Mouse (Mus musculus): ENCODE results near the gene Atp6v0e2.
A peak's percentile ranks its signal among the peaks of the same experiment; 100 is the strongest.

Atp6v0e2 gene

DNA sequence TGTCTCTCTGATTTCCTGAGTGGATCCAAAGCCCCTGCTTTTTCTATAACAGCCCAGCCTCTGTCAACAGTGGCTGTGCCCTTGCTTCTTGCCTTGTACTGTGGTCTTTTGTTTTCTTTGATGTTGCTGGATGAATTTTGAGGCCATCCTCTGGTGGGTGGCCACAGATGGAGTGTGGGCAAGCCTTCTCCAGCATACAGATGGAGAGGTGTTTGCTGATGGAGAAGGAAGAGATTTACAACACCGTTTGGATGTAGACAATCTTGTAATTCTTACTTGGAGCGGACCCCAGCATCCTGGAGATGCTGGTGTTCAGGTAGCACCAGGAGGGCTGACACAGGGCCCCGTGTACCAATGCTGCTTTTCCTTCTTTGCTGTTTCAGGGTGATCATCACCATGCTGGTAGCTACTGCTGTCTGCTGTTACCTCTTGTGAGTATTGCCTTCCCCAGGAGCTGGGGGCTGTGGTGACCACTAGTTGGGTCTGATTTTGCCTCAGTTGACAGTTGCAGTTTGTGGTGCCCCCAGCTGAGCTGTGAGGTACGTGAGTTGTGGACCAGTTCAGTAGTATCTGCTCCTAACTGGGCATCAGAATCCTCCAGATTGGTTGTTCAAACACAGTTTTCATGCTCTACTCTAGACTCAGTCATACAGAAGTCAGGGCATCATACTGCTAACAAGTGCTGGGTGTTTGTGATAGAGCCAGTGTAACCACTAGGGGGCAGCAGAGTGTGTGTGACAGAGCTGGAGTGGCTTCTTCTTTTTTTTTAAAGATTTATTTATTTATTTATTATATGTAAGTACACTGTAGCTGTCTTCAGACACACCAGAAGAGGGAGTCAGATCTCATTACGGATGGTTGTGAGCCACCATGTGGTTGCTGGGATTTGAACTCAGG, 1.7 kb downstream of the Atp6v0e2 start:
- no peak for DNase-seq (ENCODE audit: extremely low read depth, insufficient read length, low spot score)

DNA sequence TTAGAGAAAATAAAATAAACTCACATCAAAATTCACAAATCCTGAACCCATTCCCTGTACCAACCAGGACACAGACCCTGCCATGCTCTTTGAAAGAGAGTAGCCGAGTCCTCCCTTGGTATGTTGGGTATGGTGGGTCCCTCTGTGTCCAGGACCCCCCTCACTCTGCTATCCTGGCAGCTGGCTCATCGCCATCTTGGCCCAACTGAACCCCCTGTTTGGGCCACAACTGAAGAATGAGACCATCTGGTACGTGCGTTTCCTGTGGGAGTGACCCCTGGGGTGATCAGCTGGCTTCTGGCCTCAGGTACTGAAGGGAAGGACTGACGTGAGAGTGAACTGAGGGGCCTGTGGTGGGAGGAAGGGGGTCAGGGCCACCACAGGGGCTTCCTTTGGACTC, 2.4 kb downstream of the Atp6v0e2 start:
- DNase-seq (ENCODE audit: extremely low read depth, insufficient read length, low spot score) = no peak

DNA sequence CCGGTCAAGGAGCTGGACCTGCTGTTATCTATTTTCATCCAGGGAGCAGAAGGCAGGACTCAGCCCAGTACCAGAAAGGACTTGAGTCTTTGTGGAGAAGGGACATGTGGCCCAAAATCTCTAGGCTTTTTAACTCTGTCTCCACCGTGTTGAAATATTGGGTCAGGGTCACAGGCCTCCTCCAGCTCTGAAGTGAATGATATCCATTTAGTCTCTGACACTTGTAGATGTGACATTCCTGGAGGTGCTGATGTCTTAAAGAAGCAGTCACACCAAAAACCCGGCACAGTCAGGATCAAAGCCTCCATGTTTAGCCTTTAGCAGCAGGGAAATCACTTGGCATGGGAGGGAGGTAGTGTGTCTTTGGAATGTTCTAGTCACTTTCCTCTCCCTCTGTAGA, 3.3 kb downstream of the Atp6v0e2 start:
- DNase-seq (ENCODE audit: extremely low read depth, insufficient read length, low spot score) = no peak

DNA sequence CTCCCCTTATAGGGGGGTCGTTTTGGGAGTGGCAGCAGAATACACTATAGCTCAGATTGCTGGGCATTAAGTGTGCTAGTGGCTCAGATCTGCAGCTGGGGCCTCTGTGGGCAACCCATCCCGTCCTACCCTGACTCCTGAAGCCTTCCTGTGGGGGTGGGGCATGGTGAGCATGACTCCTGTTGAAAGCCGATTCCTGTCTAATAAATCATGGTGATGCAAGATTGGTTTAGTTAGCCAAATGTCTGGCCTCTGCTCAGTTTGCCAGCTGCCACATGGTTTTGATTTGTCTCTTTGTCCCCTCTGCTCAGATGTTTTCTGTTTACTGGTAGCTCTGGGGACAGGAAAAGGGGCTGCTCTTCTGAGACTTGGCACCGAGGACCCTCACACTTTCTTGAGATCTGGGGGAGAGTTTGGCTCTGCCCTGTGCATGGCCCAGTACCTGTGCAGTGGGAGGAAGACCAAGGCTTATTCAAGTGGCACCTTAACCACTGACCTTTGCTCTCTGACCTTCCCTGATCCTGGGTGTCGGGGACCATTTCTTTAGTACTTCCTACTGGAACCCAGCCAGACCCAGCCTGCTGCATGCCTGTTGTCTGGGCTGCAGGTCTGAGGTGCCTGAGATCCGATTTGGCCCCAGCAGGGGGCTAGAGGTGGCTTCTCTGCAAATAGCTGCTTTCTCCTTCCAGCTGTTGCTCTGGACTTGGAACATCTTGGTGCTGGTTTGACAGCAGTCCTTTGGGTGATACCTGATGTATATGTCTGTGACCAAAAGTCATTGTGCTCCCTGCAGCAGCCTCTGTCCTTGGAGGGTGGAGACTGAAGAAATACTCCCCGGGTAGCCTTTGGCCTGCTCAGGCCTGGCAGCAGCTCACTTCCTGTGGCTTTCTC, 4.4 kb downstream of the Atp6v0e2 start:
- DNase-seq (ENCODE audit: extremely low read depth, insufficient read length, low spot score) = peak; percentile 53

DNA sequence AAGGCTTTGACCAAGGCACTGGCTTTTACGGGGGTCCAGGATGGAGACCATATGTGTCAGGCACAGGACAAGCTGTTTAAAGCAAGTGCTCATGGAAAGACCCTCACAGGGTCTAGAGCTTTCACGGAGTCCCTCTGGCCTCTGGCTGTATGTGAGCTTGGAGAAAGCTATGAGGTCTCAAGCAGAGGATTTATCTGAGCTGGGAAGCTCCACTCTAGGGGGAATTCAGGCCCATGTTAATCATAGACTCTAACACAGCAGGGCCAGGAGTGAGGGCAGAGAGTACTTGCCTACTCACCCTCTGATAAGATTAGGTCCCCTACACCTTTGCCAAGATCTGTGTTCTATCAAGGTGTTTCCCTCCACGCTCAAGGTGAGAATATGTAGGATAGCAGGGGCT, 5.2 kb downstream of the Atp6v0e2 start:
- DNase-seq (ENCODE audit: extremely low read depth, insufficient read length, low spot score) = no peak

DNA sequence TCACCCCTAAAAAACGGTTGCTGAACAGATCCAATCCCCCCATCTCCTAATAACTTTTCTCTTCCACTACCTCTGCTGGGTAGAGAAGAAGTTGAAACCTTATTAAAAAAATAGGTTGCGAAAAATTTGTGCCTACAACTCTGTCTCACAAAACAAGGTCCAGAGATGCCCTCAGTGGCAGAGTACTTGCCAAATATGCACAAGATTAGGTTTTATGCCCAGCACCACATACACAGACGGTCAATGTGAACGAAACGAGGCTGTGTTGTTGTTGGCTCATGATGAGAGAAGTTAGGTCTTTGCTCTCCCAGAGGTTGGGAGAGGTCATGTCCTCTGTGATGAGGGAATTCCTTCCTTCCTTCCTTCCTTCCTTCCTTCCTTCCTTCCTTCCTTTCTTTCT, 7.8 kb downstream of the Atp6v0e2 start:
- no peak for DNase-seq (ENCODE audit: extremely low read depth, insufficient read length, low spot score)

DNA sequence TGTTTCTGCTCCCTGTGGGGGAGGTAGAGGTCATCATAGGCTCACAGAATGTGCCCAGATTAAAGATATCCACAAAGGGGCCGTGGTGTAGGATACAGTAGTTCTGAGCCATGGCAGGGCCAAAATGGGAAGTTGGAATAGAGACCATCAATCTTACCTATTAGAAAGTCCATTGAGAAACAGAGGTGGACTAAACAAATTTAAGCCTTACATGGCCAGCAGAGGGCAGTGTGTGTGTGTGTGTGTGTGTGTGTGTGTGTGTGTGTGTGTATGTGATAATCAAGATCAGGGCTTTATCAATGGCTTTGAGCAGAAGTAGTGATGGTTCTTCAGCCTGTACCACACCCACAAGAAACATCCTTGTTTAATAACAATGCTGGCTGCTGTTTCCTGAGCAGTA, 8.9 kb downstream of the Atp6v0e2 start:
- DNase-seq (ENCODE audit: extremely low read depth, insufficient read length, low spot score) = peak; percentile 42

DNA sequence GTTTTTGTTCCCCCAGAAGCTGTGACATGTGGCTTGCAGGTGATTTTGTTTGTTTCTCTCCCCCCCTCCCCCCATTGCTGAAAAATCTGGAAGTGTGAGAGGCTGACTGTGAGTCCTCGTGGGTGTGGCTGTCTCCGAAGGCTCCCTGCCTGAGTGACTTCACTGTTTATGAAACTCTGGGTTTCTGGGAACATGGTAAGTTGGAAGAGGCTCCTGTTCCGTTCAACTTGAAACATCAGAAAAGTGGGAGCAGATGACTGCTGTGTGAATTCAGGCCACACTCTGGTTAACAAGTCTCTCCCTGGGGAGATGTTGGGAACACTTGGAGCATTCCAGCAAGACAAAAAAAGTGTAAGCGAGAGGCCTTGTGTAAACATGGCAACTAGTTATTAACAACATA, 9.4 kb downstream of the Atp6v0e2 start:
- no peak for DNase-seq (ENCODE audit: extremely low read depth, insufficient read length, low spot score)

DNA sequence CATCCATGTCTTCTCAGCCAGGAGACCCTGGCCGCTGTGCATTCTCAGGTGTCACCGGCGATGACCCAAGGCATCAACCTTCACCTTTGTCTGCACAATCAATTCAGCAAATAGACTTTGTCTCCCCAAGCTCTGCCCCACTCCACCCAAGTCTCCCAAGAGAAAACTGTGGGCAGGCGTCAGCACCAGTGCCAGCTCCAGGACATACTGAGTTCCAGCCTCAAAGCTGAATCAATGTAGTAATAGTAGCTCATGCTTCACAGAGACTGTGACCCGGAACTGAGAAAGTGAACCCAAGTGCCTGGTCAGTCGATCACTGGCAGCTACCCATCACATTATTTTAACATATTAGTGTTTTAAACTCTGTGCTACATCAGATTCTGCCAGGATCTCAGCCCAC, 10.9 kb downstream of the Atp6v0e2 start:
- no peak for DNase-seq (ENCODE audit: extremely low read depth, insufficient read length, low spot score)

DNA sequence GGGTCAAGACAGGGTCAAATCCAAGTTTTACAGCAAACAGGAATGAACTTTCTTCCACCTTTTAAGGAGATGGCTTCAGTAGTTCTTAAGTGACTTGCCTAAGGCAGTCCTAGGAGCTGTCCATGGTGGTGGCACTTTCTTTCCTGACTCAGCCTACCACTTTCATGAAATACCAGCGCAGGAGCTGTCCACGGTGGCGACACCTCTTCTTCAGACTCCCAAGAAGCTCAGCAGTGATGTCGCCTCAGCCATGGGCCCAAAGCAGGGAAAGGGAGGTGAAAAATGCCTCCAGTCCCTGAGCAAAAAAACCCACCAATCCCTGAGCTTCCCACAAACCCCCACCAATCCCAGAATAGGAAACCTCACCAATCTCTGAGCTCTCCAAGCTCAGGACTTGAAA, 15.5 kb downstream of the Atp6v0e2 start:
- DNase-seq (ENCODE audit: extremely low read depth, insufficient read length, low spot score) = no peak

DNA sequence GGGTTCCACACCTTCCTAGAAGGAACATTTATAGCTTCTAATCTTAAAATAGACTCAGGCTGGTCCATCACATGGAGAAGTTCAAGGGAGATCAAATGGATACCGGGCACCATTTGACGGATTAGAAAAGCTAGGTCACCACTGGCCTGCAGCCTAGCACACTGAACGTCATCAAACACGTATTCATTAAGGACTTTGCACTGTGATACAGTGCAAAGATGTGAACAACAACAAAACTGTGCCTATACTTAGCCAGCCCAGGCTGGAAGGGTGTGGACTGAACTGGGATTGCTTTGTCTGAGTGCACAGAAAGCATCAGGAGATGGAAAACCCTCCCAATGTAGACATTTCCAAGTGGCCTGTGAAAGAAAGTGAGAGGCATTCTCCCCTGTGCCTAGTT, 16.4 kb downstream of the Atp6v0e2 start:
- DNase-seq (ENCODE audit: extremely low read depth, insufficient read length, low spot score) = no peak

DNA sequence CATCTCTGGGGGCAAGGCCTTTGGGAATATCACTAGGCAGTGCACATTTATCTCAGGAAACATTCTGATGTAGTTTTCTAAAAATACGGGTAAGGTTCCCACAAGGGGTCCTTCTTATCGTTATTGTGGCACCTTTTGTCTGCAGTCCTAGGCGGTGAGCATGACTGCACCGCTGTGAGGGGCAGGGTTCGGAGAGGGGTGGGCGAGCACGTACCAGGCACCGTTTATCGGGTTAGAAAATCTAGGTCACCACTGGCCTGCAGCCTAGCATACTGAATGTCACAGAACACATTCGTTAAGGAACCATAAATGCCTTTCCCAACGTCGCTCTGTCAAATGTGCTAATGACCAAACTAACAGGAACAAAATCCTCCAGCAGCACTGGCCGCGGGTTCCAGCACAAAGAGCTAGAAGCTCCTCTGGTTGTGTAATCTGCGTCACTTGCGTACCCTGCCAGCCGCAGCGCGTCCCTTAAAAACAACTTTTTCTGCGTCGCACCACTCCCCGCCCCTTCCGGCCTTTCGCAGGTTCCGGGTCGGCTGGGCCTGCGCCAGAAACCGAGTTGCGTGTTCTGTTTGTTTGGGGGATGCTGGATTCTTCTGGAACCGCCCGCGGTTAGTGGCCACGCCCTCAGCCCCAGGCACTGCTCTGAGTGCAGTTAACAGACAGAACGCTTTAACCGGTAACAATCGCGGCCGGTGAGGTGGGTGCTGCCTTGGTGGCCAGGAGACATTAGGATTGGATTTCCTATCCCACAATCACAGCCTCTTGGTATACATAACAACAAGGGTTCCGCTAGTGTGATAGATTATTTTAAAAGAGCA, 17.1 kb downstream of the Atp6v0e2 start, which contains the start of gene Lrrc61:
Gene Lrrc61 (plus strand): TSS at position 517 of the 824 bp plus-strand sequence.
- DNase-seq (ENCODE audit: extremely low read depth, insufficient read length, low spot score) = peak; percentile 88

DNA sequence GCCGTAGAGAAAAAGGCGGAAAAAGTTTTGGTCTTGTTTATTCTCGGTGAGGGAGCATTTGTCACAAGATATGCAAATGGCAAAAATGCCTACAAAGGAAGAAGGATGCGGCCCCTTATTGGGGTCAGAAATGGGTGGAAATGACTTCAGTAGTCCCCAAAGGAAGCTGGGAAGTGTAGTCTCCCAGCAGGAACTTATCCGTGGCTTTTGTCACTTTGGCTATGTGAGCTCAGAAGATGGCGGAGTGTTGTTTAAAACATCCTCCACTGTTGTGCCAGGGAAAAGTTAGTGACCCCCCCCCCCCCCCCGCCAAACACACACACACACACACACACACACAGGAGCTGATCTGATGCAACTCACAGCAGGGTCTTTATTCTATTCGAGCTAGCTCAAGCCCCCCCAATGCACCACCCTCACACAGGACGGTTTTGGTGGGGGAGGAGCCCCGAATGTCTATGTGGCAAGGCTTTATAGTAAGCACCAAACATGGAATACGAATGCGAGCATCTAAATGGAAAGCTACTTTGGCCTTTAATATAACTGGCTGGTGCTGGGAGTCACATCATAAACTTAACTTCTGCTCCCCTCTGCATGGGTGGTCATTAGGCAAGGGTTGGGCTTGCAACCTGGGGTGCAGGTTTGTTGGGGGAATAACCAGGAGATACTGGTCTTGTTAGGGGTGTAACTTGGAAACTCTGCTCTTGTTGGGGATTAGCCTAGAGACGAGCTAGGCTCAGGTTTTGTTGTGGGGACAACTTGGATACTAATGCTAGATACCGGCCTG, 17.9 kb downstream of the Atp6v0e2 start:
- no peak for DNase-seq (ENCODE audit: extremely low read depth, insufficient read length, low spot score)

DNA sequence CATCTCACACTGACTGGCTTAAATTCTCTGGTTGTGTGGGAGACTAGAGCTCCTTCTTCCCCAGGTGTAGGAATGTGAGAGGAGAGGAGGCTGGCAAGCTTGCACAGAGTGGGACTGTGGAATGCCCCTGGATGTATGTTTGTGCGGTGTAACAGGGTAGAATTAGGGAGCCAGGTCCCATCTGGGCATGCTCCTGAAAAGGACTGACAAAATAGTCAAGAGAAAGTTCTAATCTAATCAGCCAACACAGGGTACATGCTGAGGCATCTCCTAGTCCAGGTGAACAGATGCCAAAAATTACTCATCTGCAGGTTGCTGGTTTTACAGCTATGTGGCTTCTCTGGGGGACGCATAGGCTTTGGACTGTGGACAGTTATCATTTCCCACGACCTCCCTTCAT, 18.5 kb downstream of the Atp6v0e2 start:
- no peak for DNase-seq (ENCODE audit: extremely low read depth, insufficient read length, low spot score)

DNA sequence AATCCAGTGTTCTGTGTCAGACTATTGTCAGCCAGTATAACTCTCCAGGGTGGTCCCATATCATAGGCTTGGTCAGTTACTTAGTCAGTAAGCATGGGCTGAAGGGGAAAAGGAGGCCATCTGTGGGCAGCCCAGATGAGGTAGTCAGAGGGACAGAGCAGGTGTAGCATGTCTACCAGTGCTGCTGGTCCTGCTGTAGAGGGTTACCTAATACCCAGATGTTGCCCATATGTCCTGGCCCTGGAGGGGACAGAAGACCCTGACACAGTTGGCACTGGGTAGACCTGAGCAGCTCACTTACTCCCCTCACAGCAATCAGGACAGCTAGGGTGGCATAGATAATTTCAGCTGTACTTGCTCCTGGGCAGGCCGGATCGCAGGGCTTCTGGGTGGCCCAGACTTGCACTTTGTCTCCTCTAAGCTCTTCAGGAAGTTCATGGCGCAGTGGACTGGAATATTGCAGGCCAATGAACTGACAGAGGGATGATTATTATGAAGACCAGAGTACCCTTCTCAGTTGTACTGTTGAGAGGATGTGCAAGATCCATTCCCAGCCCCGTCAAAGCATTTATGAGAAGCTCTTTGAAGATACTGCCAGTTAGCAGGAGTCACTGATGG, 28.4 kb downstream of the Atp6v0e2 start:
- no peak for DNase-seq (ENCODE audit: extremely low read depth, insufficient read length, low spot score)

DNA sequence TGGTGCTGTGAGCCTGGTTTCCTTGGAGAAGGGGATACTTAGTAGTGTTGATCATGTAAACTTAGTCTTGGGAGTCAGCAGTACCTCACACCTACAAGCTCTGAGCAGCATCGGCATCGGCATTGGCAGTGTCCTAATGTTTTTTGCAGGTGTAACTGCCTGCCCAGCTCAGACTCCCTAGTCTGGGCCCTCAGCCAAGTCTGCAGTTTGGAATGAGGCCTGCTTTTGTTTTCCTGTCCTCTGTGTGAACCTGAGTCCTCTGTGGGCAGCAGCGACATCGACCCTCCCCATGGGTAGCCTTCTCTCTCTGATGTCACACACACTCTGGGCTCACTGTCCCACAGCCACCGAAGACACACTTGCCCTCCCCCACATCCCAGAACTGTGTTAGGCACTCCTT, 28.9 kb downstream of the Atp6v0e2 start:
- DNase-seq (ENCODE audit: extremely low read depth, insufficient read length, low spot score) = no peak

DNA sequence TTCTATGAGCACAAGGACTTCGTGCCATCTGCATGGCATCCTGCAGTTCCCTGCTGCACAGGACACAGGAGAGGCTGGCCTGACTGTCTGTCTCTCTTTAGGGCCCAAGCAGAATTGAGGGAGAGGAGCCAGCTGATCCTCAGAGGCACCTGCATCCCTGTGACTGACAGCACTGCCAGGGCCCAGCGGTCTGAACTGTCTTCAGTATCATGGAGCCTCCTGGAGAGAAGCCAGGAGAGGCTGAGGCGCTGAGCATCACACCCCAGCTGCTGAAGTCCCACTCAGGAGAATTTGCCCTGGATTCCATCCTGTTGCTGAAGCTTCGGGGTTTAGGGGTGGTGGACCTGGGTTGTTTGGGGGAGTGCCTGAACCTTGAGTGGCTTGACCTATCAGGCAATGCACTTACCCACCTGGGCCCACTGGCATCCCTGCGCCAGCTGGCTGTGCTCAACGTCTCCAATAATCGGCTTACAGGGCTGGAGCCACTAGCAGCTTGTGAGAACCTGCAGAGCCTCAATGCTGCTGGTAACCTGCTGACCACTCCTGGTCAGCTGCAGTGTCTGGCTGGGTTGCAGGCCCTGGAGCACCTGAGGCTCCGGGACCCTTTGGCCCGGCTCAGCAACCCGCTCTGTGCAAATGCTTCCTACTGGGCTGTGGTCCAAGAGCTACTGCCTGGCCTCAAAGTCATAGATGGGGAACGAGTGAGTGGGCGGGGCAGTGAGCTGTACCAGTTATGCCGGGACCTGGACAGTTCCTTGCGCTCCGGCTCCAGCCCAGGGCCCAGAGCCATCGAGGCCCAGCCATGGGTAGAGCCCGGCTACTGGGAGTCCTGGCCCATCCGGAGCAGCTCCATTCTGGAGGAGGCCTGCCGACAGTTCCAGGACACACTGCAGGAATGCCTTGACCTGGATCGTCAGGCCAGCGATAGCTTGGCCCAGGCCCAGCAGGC, 30.9 kb downstream of the Atp6v0e2 start:
- DNase-seq (ENCODE audit: extremely low read depth, insufficient read length, low spot score) = peak; percentile 41

DNA sequence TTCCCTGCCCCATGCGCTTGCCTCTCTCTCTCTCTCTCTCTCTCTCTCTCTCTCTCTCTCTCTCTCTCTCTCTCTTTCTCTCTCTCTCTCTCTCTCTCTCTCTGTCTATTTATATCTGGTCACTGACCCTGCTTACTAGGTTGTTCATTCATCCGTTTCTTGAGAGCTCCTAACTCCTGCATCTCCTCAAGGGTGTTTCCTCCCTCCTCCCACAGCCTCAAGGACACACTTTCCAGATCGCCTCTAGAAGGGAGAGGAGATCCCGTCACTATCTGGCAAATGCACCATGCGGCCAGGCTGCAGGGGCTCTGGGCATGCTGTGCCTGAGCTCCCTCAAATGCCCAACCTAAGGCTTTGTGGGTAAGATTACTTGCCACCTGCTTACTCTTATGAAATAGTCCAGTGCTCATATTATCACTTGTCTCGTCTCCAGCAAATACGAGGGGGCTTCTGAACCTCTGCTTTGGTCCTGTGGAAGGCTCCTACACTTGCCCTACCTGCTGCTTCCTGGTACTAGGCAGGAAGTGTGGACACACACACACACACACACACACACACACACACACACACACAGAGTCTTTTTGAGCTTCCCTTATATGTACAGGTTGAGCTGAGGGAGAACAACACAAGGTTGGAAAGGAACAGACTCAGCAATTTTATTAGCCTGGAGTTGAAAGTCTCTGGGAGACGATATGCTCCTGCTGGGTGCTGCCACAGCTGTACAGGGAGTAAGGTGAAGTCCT, 31.8 kb downstream of the Atp6v0e2 start:
- DNase-seq (ENCODE audit: extremely low read depth, insufficient read length, low spot score) = no peak

Data from 3134 (cell line).